Mouse (Mus musculus) limb, embryonic 12.5 days (tissue): ENCODE measurements around the gene App. TPM values are rescaled to one million over a fixed set of nuclear protein-coding genes. Genes with fewer than 3 reads are reported as not detected.
A peak's percentile ranks its signal among the peaks of the same experiment; 100 is the strongest.

ENCODE experiments used
- ATAC-seq: fragments of 200-750 bp; cut with Nextera tagmentation; 2 replicates; pipeline ENCODE4 v1.8.0; 2017; ENCODE audit warnings: low read depth, moderate TSS enrichment; ENCODE audit not compliant: insufficient number of reproducible peaks, insufficient read depth, low FRiP score, low TSS enrichment
- H3K27ac ChIP-seq: fragments of 300-500 bp; sonication (generic); 2 replicates; pipeline ENCODE4 v1.5.1; 2016; ENCODE audit warnings: mild to moderate bottlenecking, moderate library complexity
- H3K27me3 ChIP-seq: fragments of 300-500 bp; sonication (generic); 2 replicates; pipeline ENCODE4 v1.6.1; 2016; ENCODE audit warnings: mild to moderate bottlenecking, moderate library complexity
- H3K36me3 ChIP-seq: fragments of 300-500 bp; sonication (generic); 2 replicates; pipeline ENCODE4 v1.6.1; 2016; ENCODE audit warnings: mild to moderate bottlenecking, moderate library complexity
- H3K4me1 ChIP-seq: fragments of 300-500 bp; sonication (generic); replicated peaks from 2 replicates; pipeline ENCODE4 v1.6.1; 2016
- H3K4me2 ChIP-seq: fragments of 300-500 bp; sonication (generic); 2 replicates; pipeline ENCODE4 v1.6.1; 2016; ENCODE audit warnings: mild to moderate bottlenecking, moderate library complexity
- H3K4me3 ChIP-seq: fragments of 300-500 bp; sonication (generic); replicated peaks from 2 replicates; pipeline ENCODE4 v1.5.1; 2016; ENCODE audit warnings: mild to moderate bottlenecking
- H3K9ac ChIP-seq: fragments of 300-500 bp; sonication (generic); replicated peaks from 2 replicates; pipeline ENCODE4 v1.6.1; 2016; ENCODE audit warnings: mild to moderate bottlenecking, moderate library complexity
- H3K9me3 ChIP-seq: fragments of 300-500 bp; sonication (generic); 2 replicates; pipeline ENCODE4 v1.6.1; 2016; ENCODE audit warnings: mild to moderate bottlenecking, moderate library complexity
- whole genome bisulfite sequencing: fragments of 180-500 bp; shearing (Covaris S2); methylation state at CpG from one replicate; pipeline ENCODE4 v1.1.7; 2016; 5-methylcytosine and 5-hydroxymethylcytosine counted together
- polyA plus RNA-seq: library from polyadenylated mRNA; unstranded; fragments of >200 nt; fragmentation: Nextera tagmentation; extraction: Ambion mirVana; gene quantifications from 2 replicates; pipeline ENCODE4 v1.2.1, GENCODE M21; 2016

Gene App
- polyA plus RNA-seq, 1 experiment from 2014 or later, result 122 TPM

DNA sequence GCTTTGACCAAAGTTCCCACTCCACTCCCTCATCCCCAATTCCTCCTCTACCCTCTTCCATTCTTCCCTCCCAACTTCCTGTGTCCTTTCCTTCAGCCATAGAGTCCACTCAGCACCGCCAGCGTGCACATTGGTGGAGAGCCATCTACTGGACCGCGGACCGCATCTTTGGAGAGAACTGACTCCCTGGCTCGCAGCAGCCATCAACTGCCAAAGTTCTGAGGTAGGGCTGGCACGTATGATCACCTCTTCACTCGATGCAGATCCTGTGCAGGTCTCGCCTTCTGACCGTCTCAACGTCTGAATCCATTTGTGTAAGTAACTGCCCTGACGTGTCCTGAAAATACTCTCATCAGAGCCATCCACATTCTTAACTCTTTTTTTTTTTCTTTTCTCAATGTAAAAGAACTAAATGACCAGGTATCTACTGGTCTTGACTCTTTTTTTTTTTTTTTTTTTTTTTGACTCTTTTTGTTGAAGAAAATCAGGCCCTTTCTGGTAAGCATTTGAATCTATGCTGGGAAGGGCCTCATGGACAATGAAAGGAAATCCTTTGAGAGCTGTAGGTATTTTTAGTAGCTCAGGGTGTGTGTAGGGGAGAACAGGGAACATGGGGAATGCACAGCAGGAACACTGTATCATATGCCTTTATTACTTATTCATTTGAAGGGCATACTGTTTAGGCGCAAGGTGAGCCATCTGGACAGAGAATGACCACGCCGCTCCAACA is 200.0 kb downstream of the App start:
- Histone ChIP-seq H3K27me3 (no peaks in the 10 kb centered on the region), H3K4me1 (0 out of 2 replicates have a peak, but pooled peaks cover 3% of the 10 kb centered on the region), H3K9ac (no peak overlapping the region), H3K27ac (no peak overlapping the region), H3K4me2 (no peak overlapping the region), H3K36me3 (peaks cover 59% of the 10 kb centered on the region), H3K4me3 (no peak overlapping the region), H3K9me3 (no peaks in the 10 kb centered on the region)
- WGBS, result 94% methylated on average over 15 of the region's 15 CpGs
- no peak for ATAC-seq

DNA sequence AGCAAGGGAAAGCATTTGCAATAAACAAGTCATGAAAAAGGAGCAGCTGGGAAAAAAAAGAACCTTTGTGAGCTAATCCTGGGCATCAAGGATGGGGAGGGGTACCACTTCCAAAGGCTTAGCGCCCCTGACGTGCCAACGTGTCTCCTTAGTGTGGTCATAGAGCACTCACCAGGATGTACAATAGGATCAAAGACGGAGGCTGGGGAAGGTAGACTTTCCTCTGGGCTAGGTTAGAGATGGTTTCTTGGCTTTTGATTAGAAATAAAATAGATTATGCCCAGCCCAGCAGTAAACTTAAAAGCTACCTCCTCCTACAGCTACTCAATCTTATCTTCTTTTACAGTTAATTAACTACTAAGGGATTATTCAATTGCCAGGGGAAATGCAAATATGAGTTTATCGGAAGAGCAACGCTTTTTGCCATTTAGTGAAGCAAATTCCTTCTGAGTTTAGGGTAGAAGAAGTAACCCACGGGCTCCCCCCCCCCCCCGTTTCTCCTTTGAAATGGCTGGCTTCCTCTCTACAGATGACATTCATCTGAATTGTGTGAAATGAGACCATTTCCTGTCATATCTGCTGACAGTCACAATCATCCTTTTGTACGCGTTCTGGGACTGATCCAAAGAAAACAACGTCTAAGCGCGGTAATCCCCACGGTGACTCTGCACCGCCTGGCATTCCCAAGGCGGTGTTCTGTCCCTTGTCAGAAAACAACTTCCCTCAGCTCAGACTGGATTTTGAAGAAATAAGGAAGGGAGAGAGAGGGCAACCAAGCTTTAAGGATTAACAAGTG is 201.8 kb downstream of the App start:
- H3K4me3 ChIP-seq, result no peak overlapping the region
- no peaks in the 10 kb centered on the region for H3K27me3 ChIP-seq
- H3K27ac ChIP-seq, result no peak overlapping the region
- H3K9me3 ChIP-seq, result no peaks in the 10 kb centered on the region
- WGBS, result 79% methylated on average over 16 of the region's 16 CpGs
- 0 out of 2 replicates have a peak, but pooled peaks cover 3% of the 10 kb centered on the region for H3K4me1 ChIP-seq
- H3K36me3 ChIP-seq, result peaks cover 47% of the 10 kb centered on the region
- no peak overlapping the region for H3K9ac ChIP-seq
- no peak for ATAC-seq
- no peak overlapping the region for H3K4me2 ChIP-seq

DNA sequence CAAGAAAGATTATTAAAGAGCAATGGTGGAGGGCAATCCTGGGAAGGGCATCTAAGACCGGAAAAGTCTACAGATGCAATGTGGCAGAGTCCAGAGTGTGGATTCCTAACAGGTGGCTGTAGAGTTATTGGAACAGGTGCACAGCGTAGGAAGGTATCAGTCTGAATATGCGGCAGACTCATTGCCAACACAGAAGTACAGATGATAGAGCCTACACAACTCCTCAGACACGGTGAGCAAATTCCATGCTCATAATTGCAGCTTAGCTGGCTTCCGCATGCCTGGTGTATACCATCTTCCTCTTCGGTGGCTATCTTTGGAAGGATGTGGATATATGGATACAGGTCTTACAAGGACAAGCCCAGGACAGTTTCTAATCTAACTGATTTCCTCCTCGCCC is 204.5 kb downstream of the App start:
- H3K4me3 ChIP-seq, result no peak overlapping the region
- no peak overlapping the region for H3K4me2 ChIP-seq
- WGBS, result 92% methylated on average over 7 of the region's 7 CpGs
- H3K27ac ChIP-seq, result no peak overlapping the region
- H3K36me3 ChIP-seq, result peaks cover 37% of the 10 kb centered on the region; the same call in 1 of the 2 replicates
- H3K9me3 ChIP-seq, result no peaks in the 10 kb centered on the region
- no peaks in the 10 kb centered on the region for H3K27me3 ChIP-seq
- H3K4me1 ChIP-seq, result 0 out of 2 replicates have a peak, but pooled peaks cover 3% of the 10 kb centered on the region
- no peak for ATAC-seq
- no peak overlapping the region for H3K9ac ChIP-seq

DNA sequence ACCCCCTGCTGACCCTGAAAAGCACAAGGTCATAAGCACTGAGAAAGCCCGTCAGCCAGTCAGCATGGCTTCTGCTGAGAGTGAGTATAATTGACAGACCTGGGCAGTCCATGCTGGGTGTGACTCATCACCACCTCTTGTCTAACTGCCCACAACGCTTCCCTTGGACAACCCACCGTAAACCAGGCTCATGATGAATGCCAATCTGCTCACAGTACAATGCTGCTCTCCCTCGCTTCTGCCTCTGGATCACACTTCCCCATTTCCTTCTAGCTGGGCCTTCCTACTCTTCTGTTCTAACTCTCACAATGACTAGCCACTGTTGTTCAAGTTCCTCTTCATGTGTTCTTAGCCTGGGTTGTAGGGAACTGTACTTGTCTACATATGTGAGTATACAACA is 206.6 kb downstream of the App start:
- H3K27ac ChIP-seq, result no peak overlapping the region
- 91% methylated on average over 4 of the region's 4 CpGs for WGBS
- no peak overlapping the region for H3K9ac ChIP-seq
- H3K4me3 ChIP-seq, result no peak overlapping the region
- ATAC-seq, result no peak
- 0 out of 2 replicates have a peak, but pooled peaks cover under 1% of the 10 kb centered on the region for H3K4me1 ChIP-seq
- no peak overlapping the region for H3K4me2 ChIP-seq
- no peaks in the 10 kb centered on the region for H3K27me3 ChIP-seq
- peaks cover 45% of the 10 kb centered on the region for H3K36me3 ChIP-seq
- no peaks in the 10 kb centered on the region for H3K9me3 ChIP-seq

DNA sequence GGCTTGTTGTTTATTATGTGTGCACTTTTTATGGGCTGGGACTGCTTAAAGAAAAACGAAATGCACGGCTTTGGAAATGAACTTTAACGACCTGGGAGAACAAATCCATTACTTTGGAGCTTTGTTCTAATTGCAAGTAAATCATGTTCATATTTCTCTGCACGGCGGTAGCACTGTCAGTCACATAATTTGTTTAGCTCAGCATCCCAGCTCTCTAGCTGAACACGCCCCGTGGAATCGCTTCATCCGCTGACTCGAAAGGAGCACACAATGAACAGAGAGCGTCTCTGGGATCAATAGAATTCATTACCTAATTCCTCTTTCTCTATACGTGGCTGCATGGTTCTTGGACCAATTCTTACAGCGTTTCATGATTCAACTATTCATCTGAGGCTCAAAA is 207.5 kb downstream of the App start:
- peaks cover 52% of the 10 kb centered on the region for H3K36me3 ChIP-seq
- H3K27ac ChIP-seq, result no peak overlapping the region
- H3K4me2 ChIP-seq, result no peak overlapping the region
- no peak overlapping the region for H3K9ac ChIP-seq
- no peaks in the 10 kb centered on the region for H3K9me3 ChIP-seq
- no peak overlapping the region for H3K4me3 ChIP-seq
- no peaks in the 10 kb centered on the region for H3K4me1 ChIP-seq
- no peaks in the 10 kb centered on the region for H3K27me3 ChIP-seq
- ATAC-seq, result no peak
- 59% methylated on average over 13 of the region's 13 CpGs for WGBS

DNA sequence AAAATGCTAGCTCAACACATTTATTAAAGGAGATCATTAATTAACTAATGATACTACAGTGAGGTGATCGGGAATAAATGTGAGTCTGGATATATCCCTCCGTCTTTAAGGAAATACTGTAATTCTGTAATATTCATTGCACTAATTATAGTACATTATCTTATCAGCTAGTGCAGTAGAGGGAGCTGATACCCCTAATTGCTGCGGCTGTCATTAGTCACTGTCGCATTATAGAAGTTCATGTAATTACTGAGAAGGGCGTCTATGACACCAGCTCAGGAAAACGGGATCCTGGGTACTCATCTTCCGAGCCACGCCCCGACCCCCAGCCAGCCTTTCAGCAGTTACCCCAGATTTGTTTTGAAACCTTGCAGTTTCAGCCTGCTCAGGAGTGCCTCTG is 209.6 kb downstream of the App start:
- H3K36me3 ChIP-seq, result peaks cover 61% of the 10 kb centered on the region
- no peaks in the 10 kb centered on the region for H3K9me3 ChIP-seq
- WGBS, result 91% methylated on average over 9 of the region's 9 CpGs
- no peaks in the 10 kb centered on the region for H3K27me3 ChIP-seq
- no peaks in the 10 kb centered on the region for H3K4me1 ChIP-seq
- H3K4me3 ChIP-seq, result no peak overlapping the region
- H3K9ac ChIP-seq, result no peak overlapping the region
- ATAC-seq, result no peak
- no peak overlapping the region for H3K27ac ChIP-seq
- no peak overlapping the region for H3K4me2 ChIP-seq

DNA sequence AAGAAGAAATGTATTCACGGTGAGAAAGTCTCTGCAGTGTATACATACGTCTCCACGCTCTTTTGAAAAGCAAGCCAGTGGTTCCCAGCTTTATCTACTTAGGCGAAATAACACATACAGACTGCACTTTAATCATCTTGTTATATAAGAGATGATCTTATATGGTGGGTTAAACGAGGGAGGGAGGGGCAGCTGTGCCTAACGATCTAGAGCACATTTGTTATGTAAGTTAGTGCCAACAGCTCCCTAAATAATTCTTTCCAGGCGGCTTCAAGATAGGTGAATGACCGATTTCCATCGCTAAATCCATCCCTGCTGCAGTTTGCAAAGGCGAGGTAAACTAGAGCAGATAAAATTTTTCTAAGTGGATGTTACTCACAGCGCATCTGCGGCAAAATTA is 210.0 kb downstream of the App start:
- ATAC-seq, result no peak
- H3K4me1 ChIP-seq, result no peaks in the 10 kb centered on the region
- no peaks in the 10 kb centered on the region for H3K27me3 ChIP-seq
- 81% methylated on average over 12 of the region's 12 CpGs for WGBS
- H3K9me3 ChIP-seq, result no peaks in the 10 kb centered on the region
- no peak overlapping the region for H3K4me3 ChIP-seq
- H3K36me3 ChIP-seq, result peaks cover 57% of the 10 kb centered on the region
- no peak overlapping the region for H3K4me2 ChIP-seq
- H3K9ac ChIP-seq, result no peak overlapping the region
- no peak overlapping the region for H3K27ac ChIP-seq

DNA sequence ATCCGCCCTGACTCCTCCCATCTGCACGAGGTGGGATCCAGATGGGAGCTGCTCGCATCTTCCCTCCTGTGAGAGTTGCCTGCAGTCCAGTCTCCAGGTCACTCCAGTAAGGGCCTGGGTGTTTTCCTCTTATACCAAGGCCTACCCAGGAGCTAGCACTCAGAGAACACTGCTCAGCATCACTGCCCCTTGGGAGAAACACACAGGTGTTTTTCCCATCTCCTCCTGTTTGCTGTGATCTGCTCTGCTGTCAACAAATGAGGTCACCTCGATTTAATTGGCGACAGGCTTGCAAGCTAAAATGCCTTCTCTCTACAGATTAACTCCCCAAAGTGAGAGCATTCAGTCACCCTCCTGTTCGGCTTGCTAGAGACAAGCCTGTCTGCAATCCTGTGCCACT is 216.3 kb downstream of the App start:
- H3K27me3 ChIP-seq, result no peaks in the 10 kb centered on the region
- H3K4me3 ChIP-seq, result no peak overlapping the region
- no peak overlapping the region; the same call in 1 of the 2 replicates for H3K9ac ChIP-seq
- 56% methylated on average over 6 of the region's 6 CpGs for WGBS
- H3K27ac ChIP-seq, result no peak overlapping the region
- H3K4me2 ChIP-seq, result no peak overlapping the region
- ATAC-seq, result no peak
- H3K9me3 ChIP-seq, result no peaks in the 10 kb centered on the region
- H3K36me3 ChIP-seq, result peaks cover 58% of the 10 kb centered on the region
- no peaks in the 10 kb centered on the region for H3K4me1 ChIP-seq

DNA sequence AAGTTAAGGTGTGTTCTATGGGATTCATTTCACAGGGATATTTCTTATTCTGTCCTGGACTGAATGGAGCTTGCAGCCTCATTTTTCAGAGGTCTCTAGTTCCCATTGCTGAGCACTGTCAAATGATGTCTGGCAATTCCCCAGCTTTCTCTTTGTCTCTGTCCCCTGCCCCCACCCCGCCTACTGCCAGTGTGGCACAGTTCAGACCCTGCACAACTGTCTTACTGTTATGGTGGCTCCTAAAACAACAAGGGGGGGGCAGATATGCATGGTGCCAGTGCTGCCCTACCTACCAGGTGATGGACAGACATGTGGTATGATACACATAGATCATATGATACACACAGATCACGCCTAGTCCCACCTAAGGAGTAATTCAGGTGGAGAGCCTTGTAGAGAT is 216.9 kb downstream of the App start:
- H3K9ac ChIP-seq, result no peak overlapping the region
- no peaks in the 10 kb centered on the region for H3K27me3 ChIP-seq
- no peaks in the 10 kb centered on the region for H3K9me3 ChIP-seq
- H3K27ac ChIP-seq, result no peak overlapping the region
- no peaks in the 10 kb centered on the region for H3K4me1 ChIP-seq
- no peak for ATAC-seq
- H3K4me2 ChIP-seq, result no peak overlapping the region
- peaks cover 54% of the 10 kb centered on the region for H3K36me3 ChIP-seq
- H3K4me3 ChIP-seq, result no peak overlapping the region
- 86% methylated on average over 2 of the region's 2 CpGs for WGBS

DNA sequence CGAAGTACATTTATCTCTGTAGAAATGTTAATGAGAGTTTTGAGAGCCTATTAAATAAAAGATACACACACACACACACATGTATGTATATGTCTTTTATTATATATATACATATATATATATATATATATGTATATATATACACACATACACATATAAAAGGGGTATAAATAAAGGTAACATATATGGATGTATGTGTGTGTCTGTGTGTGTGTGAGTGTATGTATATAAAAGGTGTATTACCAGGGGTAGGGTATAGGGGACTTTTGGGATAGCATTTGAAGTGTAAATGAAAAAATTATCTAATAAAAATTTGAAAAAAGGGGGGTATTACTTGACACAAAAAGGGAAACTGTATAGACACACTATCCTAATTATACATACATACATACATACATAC is 217.7 kb downstream of the App start:
- no peak for ATAC-seq
- Histone ChIP-seq H3K27me3 (no peaks in the 10 kb centered on the region), H3K4me1 (no peaks in the 10 kb centered on the region), H3K9ac (no peak overlapping the region), H3K4me3 (no peak overlapping the region), H3K4me2 (no peak overlapping the region), H3K9me3 (no peaks in the 10 kb centered on the region), H3K36me3 (peaks cover 51% of the 10 kb centered on the region), H3K27ac (no peak overlapping the region)
- WGBS, result 76% methylated on average over 1 of the region's 1 CpGs

DNA sequence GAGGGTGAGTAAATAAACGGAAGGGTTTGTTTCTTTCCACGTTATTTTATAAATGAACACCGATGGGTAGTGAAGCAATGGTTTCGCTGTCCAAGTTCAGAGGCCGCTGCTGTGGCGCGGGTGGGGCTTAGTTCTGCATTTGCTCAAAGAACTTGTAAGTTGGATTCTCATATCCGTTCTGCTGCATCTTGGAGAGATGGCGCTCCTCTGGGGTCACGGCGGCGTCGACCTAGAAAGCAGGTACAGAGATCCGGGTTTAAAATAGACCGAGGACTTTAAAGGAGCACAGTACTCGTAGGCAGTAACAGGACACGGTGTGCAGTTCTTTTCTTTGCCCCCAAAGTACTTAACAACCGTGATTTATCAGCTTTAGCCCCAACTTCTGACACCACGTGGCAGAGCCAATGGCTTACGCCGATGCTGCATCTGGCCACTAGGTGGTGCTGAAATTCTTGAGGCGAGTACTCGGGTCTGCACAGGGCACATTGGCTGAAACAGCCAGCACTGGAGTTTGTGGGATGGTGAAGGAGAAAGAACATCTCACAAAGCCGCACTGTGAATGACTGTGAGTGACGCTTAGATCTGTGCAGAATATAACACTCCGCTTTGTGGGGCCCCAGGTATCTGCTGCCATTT is 218.2 kb downstream of the App start:
- H3K4me1 ChIP-seq, result no peaks in the 10 kb centered on the region
- H3K9me3 ChIP-seq, result no peaks in the 10 kb centered on the region
- no peaks in the 10 kb centered on the region for H3K27me3 ChIP-seq
- WGBS, result 34% methylated on average over 26 of the region's 26 CpGs
- ATAC-seq, result peak; percentile 90
- no peak overlapping the region for H3K9ac ChIP-seq
- no peak overlapping the region for H3K4me3 ChIP-seq
- no peak overlapping the region for H3K27ac ChIP-seq
- peak overlapping the region; percentile 37 for H3K4me2 ChIP-seq
- H3K36me3 ChIP-seq, result peaks cover 46% of the 10 kb centered on the region
